8 mouse cellular contexts compared by ENCODE assay signal in genomic region chr14:62555309-62555829, GRCm38 (mm10). TPM values are rescaled to one million over a fixed set of nuclear protein-coding genes. Genes with fewer than 3 reads are reported as not detected.
DNase-seq lines count a peak whose midpoint lies in the region; ATAC-seq lines count a peak whose summit lies in the region.

Fam124a (plus strand) TSS chr14:62555737.

- DNase-seq in MN1 (ENCODE audit: low spot score), result peak; percentile 92
- DNase-seq in cerebellum, adult 18-20 months, result peak; percentile 81 to 85
- peak; percentile 63 for DNase-seq in forelimb bud, embryonic 11.5 days (ENCODE audit: low read depth, low spot score)
- DNase-seq in heart, postnatal 25 days (ENCODE audit: low spot score), result peak; percentile 54
- DNase-seq in large intestine, adult 2 months (ENCODE audit: low read depth, low spot score), result peak; percentile 59
- peak; percentile 74 for DNase-seq in testis, postnatal 14 days (ENCODE audit: low spot score)

- peak within 1 kb of the TSS; percentile 72 for H3K4me2 ChIP-seq in liver, embryonic 16.5 days (ENCODE audit: low read depth, low read length)
- H3K4me2 ChIP-seq in neural tube, embryonic 14.5 days (ENCODE audit: low read depth, low read length), result peak within 1 kb of the TSS; percentile 79

- peak; percentile 84 for ATAC-seq in liver, embryonic 16.5 days (ENCODE audit: low read depth)
- peak; percentile 91 for ATAC-seq in neural tube, embryonic 14.5 days (ENCODE audit: low read depth)

- no peaks in the 10 kb centered on the region for H3K36me3 ChIP-seq in liver, embryonic 16.5 days (ENCODE audit: control insufficient read depth, insufficient read depth)
- H3K36me3 ChIP-seq in neural tube, embryonic 14.5 days (ENCODE audit: control insufficient read depth, insufficient read depth, low read length), result no peaks in the 10 kb centered on the region

- WGBS in large intestine, adult 2 months, result under 1% methylated on average over 51 of the region's 51 CpGs
- WGBS in liver, embryonic 16.5 days (ENCODE audit: insufficient replicate concordance), result under 1% methylated on average over 51 of the region's 51 CpGs
- WGBS in neural tube, embryonic 14.5 days, result under 1% methylated on average over 51 of the region's 51 CpGs

- no peak within 1 kb of the TSS for H3K27ac ChIP-seq in liver, embryonic 16.5 days (ENCODE audit: low read length)
- peak within 1 kb of the TSS; percentile 66 for H3K27ac ChIP-seq in neural tube, embryonic 14.5 days (ENCODE audit: low read depth, low read length)

- no peaks in the 10 kb centered on the region for H3K9me3 ChIP-seq in liver, embryonic 16.5 days (replicated peaks; ENCODE audit: control insufficient read depth, low read length)
- no peaks in the 10 kb centered on the region for H3K9me3 ChIP-seq in neural tube, embryonic 14.5 days (ENCODE audit: control insufficient read depth, low read length)

- peaks cover 2% of the 10 kb centered on the region; the same call in 1 of the 2 replicates for H3K4me1 ChIP-seq in liver, embryonic 16.5 days (ENCODE audit: control insufficient read depth, low read depth, low read length)
- H3K4me1 ChIP-seq in neural tube, embryonic 14.5 days (ENCODE audit: control insufficient read depth, insufficient read depth, low read length), result peaks cover 10% of the 10 kb centered on the region; the same call in 1 of the 2 replicates

- peaks cover 31% of the 10 kb centered on the region for H3K27me3 ChIP-seq in liver, embryonic 16.5 days (ENCODE audit: control insufficient read depth, insufficient read depth, low read depth, low read length)
- H3K27me3 ChIP-seq in neural tube, embryonic 14.5 days (ENCODE audit: control insufficient read depth, insufficient read depth, low read length), result no peaks in the 10 kb centered on the region

- peak within 1 kb of the TSS; percentile 56 for H3K4me3 ChIP-seq in liver, embryonic 16.5 days (ENCODE audit: low read depth, low read length)
- H3K4me3 ChIP-seq in neural tube, embryonic 14.5 days (ENCODE audit: low read depth, low read length), result peak within 1 kb of the TSS; percentile 72

- H3K9ac ChIP-seq in liver, embryonic 16.5 days (ENCODE audit: low read depth, low read length), result peak within 1 kb of the TSS; percentile 44
- peak within 1 kb of the TSS; percentile 82 for H3K9ac ChIP-seq in neural tube, embryonic 14.5 days (replicated peaks; ENCODE audit: low read depth, low read length)

- intact Hi-C loops in heart, postnatal 25 days (cut with DNase I), result loop anchor here (5.0 kb wide), 1 partner anchor 63 kb away; no protein-coding TSS in a partner anchor

RNA-seq across cellular contexts. Expression of gene Fam124a, which starts in this region (rescaled TPM):
- total RNA-seq in heart, postnatal 25 days (2021), result 1 to 10 TPM; 3.0 to 4.3 TPM
- 4.0 and 5.4 TPM in 2 replicates for polyA plus RNA-seq in large intestine, adult 2 months (2012; rRNA removed)
- polyA plus RNA-seq in liver, embryonic 16.5 days (2015; fragmentation: Nextera tagmentation; extraction: Ambion mirVana), result 2.1 and 2.7 TPM in 2 replicates
- 35.4 and 52.4 TPM in 2 replicates for polyA plus RNA-seq in neural tube, embryonic 14.5 days (2014; fragmentation: Nextera tagmentation; extraction: Ambion mirVana)
